Mouse (Mus musculus) thymus, adult 2 months (tissue): Measurements from ENCODE around the gene Il9r. TPM values are rescaled to one million over a fixed set of nuclear protein-coding genes. Genes with fewer than 3 reads are reported as not detected.

Experiments used
- DNase-seq: peaks from one replicate; pipeline ENCODE4 v3.0.0; 2021
- H3K27ac ChIP-seq: fragments of 200-500 bp; 2 replicates; pipeline ENCODE4 v1.5.1; 2012; ENCODE audit warnings: low read length, control low read depth; ENCODE audit not compliant: control insufficient read depth, insufficient read depth
- H3K27me3 ChIP-seq: fragments of 200-500 bp; 2 replicates; pipeline ENCODE4 v1.6.1; 2012; ENCODE audit warnings: mild to moderate bottlenecking, low read length, moderate library complexity, mixed read lengths; ENCODE audit not compliant: control insufficient read depth, insufficient read depth
- H3K36me3 ChIP-seq: fragments of 200-500 bp; 2 replicates; pipeline ENCODE4 v1.6.1; 2012; ENCODE audit warnings: mild to moderate bottlenecking, low read length, moderate library complexity; ENCODE audit not compliant: control insufficient read depth, insufficient read depth
- H3K4me1 ChIP-seq: fragments of 200-500 bp; replicated peaks from 2 replicates; pipeline ENCODE4 v1.6.1; 2012; ENCODE audit warnings: low read length; ENCODE audit not compliant: control insufficient read depth, insufficient read depth
- H3K4me3 ChIP-seq: fragments of 200-500 bp; 2 replicates; pipeline ENCODE4 v1.5.1; 2012; ENCODE audit warnings: mild to moderate bottlenecking, low read length, control low read depth, moderate library complexity; ENCODE audit not compliant: control insufficient read depth, insufficient read depth
- CTCF ChIP-seq: fragments of 200-500 bp; IDR thresholded peaks from 2 replicates; pipeline ENCODE4 v1.5.1; 2012; ENCODE audit warnings: mild to moderate bottlenecking, control low read depth, low read length, moderate library complexity, borderline replicate concordance; ENCODE audit not compliant: control insufficient read depth, poor library complexity, insufficient read depth; ENCODE audit errors: extremely low read depth
- POLR2A ChIP-seq: fragments of 200-500 bp; IDR thresholded peaks from 2 replicates; pipeline ENCODE4 v1.6.1; 2012; ENCODE audit warnings: mild to moderate bottlenecking, low read length, control low read depth, moderate library complexity; ENCODE audit not compliant: control insufficient read depth, poor library complexity, insufficient read depth; ENCODE audit errors: extremely low read depth
- WGBS: fragments of 180-500 bp; shearing (Covaris S2); methylation state at CpG from one replicate; pipeline ENCODE4 v1.1.7; 2018; 5-methylcytosine and 5-hydroxymethylcytosine counted together
- polyA plus RNA-seq: library from polyadenylated mRNA; depleted of rRNA; stranded (reverse); fragments of >200 nt; gene quantifications from 2 replicates; pipeline ENCODE4 v1.2.3, GENCODE M21; 2012

Il9r gene
- polyA plus RNA-seq, 1 experiment: 16.4 TPM

DNA sequence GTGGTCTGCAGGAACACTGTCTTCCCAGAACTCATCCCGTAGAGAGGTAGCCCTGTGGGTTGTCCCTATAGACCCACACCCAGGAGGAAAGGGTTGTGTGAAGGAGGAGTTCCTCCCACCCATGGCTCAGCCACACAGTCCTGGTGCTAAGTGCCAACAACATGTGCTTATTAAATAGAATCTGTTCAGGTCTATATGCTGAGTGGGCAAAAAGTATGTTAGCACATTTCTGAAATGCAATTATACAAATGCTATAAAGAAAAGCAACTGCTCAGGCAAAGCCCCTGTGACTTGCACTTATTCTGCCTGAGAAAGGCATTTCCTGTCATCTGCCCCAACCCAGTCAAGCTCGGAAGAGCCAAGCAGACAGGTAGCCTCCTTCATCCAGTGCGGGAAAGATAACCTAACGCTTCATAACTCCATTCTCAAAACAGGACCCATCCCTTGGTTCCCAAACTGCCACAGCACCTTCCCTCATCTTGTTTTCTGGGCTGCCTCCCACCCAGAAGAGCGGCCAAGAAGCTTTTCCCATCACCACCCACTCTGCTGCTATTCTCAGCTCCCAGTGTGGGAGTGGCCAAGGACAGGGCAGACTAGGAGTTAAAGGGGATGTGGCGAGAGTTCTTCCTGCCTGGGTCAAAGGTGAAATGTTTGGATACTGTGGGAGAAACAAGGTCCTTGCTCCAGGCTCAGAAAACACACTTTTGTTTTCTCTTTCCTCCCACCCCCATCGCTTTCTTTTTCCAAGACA is 43.3 kb upstream of the Il9r start:
- Histone ChIP-seq H3K36me3 (no peaks in the 10 kb centered on the region; the same call in 1 of the 2 replicates), H3K27ac (no peak overlapping the region), H3K4me3 (no peak overlapping the region), H3K4me1 (peaks cover 9% of the 10 kb centered on the region), H3K27me3 (no peaks in the 10 kb centered on the region)
- TF ChIP-seq POLR2A: no peak
- no peak for TF ChIP-seq CTCF
- 82% methylated on average over 7 of the region's 7 CpGs for WGBS
- DNase-seq: no peak

DNA sequence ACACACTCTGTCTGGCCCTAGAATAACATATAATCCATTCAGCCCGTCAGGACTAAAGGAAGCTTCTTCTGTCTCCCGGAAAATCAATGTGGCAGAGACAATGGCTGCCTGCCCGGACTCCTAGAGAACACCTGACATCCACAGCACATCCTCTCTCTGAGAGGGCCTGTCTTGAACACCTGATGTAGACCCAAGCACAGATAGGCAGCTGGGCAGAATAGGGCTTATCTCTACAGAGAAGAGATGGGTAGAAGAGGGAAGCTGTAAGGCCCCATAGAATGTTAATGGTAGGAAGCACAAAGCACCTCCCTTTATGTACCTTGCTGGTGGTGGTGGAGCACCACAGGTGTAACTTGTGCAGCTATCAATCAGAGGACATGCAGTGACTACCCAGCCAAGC is 42.1 kb upstream of the Il9r start:
- WGBS: 94% methylated on average over 3 of the region's 3 CpGs

DNA sequence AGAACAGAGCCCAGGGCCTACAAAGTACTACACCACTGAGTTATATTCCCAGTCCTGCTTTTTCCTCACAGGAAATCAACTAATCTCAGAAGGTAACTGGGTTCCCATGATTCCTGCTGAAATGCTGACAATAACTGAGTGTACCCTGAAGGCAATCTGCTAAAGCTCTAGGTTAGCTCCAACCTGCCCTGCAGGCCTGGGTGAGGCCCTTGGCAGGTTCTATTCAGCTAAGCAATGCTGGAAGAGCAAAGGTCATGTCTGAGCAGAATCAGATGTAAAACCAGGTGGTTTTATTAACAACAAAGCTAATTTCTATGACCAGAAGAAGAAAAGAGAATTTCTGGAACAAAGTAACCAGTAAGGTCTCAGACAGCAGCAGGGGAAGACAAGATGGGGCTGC is 41.3 kb upstream of the Il9r start:
- TF ChIP-seq POLR2A: no peak
- TF ChIP-seq CTCF: no peak
- H3K4me3 ChIP-seq: no peak overlapping the region
- H3K36me3 ChIP-seq: no peaks in the 10 kb centered on the region; the same call in 1 of the 2 replicates
- no peaks in the 10 kb centered on the region; the same call in none of the 2 replicates for H3K4me1 ChIP-seq
- H3K27me3 ChIP-seq: no peaks in the 10 kb centered on the region
- no peak overlapping the region for H3K27ac ChIP-seq
- DNase-seq: no peak

More for the DNA sequence above, 42.1 kb upstream of the Il9r start:
- no peak overlapping the region for H3K4me3 ChIP-seq
- peaks cover 3% of the 10 kb centered on the region for H3K4me1 ChIP-seq
- no peaks in the 10 kb centered on the region for H3K27me3 ChIP-seq
- no peak overlapping the region for H3K27ac ChIP-seq
- no peaks in the 10 kb centered on the region; the same call in 1 of the 2 replicates for H3K36me3 ChIP-seq
- TF ChIP-seq POLR2A: no peak
- no peak for TF ChIP-seq CTCF
- DNase-seq: no peak

DNA sequence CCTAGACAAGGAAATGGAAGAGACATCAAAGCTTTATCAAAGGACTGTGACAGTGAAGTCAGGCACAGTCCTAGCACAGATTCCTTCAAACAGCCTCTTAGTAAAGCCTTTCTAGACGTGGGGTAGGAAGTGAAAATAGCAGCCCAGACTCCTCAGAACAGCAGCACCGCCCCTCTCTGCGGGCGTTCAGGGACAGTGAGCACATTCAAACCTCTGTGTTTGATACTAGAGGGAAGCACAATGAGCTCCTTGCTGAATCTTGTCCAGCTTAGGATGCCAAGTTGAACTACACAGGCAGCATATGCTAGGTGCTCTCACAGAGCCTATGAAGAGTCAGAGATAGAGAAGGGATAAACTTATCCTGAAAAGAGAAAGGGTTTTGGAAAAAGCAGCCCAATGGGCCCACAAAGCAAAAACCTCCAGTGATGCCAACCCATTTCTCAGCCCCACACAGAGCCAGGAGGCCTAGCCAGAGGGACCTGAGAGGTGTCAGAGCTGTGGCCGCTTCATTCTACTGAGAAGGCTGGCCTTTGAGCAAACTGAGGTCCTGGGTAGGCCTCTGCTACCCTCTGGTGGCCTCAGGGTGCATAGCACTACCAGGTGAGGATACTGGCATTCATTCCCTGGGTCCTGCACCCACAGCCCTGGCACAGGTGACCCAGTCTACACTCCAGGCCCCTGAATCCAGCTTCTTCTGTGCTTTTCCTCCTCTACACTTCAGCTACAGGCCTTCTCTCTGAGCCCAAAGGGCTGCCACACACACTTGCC is 38.2 kb upstream of the Il9r start:
- Histone ChIP-seq H3K36me3 (peaks cover 8% of the 10 kb centered on the region), H3K27ac (no peak overlapping the region), H3K4me1 (no peaks in the 10 kb centered on the region; the same call in none of the 2 replicates), H3K27me3 (no peaks in the 10 kb centered on the region), H3K4me3 (no peak overlapping the region)
- WGBS: 82% methylated on average over 5 of the region's 5 CpGs
- DNase-seq: peak; percentile 79
- no peak for TF ChIP-seq POLR2A
- peak; percentile 93 for TF ChIP-seq CTCF

DNA sequence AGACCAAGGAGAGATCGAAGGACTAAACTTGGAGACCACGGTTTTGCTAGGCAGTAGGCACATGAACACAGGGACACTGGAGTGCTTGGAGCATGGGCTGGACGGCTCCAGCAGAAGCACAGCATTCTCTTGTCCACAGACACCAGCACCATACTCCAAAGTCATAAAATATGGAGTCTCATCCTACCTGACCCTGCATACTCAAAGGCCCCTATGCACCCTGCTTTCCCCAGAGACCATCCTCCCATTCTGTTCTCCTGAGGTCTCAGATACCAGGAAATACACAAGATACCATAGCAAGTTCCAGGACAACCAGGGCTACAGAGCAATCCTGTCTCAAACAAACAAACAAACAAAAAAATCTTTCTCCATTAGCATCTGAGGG is 37.3 kb upstream of the Il9r start:
- WGBS: 97% methylated on average over 3 of the region's 3 CpGs
- peaks cover 10% of the 10 kb centered on the region for H3K36me3 ChIP-seq
- H3K27ac ChIP-seq: no peak overlapping the region

DNA sequence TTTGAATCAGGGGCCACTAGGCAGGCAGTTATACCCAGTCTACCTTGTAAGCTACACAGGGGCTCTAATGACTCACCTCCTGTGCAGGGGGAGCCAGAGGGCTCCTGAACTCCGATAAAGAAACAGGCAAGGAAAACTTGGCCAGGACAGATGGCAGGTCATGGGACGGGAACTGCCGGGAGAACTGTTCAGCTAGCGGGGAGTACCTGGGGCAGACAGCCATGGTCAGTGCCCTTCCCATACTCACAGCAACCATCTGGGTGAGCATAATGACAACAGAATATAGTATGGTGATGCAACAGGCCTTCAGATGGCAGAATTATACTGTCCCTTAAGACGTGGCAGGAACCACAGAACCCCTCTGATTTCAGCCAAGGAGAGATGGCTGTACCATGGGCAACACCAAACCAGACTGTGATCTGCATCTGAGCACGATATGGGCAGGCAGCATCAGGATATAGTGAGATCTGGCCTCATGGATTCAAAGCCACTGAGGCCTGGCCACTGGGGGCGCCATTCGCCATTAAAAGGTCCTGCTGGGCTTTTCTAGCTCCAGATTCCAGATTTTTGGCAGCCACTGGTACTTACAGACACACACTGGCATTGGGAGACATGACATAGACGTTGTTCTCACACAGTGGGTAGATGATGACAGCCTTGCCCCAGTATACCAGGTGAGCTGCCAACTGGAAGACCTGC is 36.8 kb upstream of the Il9r start:
- peak; percentile 37 for DNase-seq
- no peaks in the 10 kb centered on the region for H3K27me3 ChIP-seq
- 88% methylated on average over 9 of the region's 9 CpGs for WGBS
- no peak overlapping the region for H3K27ac ChIP-seq
- no peak overlapping the region for H3K4me3 ChIP-seq
- no peaks in the 10 kb centered on the region; the same call in 1 of the 2 replicates for H3K4me1 ChIP-seq
- TF ChIP-seq POLR2A (no peak), CTCF (peak; percentile 24; the same call in 1 of the 2 replicates)
- H3K36me3 ChIP-seq: peaks cover 14% of the 10 kb centered on the region

More for the DNA sequence above, 37.3 kb upstream of the Il9r start:
- H3K4me1 ChIP-seq: no peaks in the 10 kb centered on the region; the same call in 1 of the 2 replicates
- no peaks in the 10 kb centered on the region for H3K27me3 ChIP-seq
- no peak overlapping the region for H3K4me3 ChIP-seq
- DNase-seq: no peak
- TF ChIP-seq POLR2A: no peak
- no peak for TF ChIP-seq CTCF
